Mouse (Mus musculus) embryonic stem cell, embryonic (primary cell): ENCODE results near the gene Slc35f4.
"Not testable (repeated sequence)": the region's sequence is repeated elsewhere in the genome, so short reads cannot be mapped to it uniquely, and the experiment has no call there.

Experiments used
- CTCF ChIA-PET, 4 experiments: fragments of 300-600 bp in 2 of 4; fragments of 350-600 bp in 2 of 4; sonication (Branson Sonifier 250); formaldehyde crosslinking; loops; one replicate each; lab custom pipeline; 2022; ENCODE audit warnings: inconsistent platforms in 2 of 4; lab: Charles Lee
- POLR2A ChIA-PET, 4 experiments: fragments of 300-600 bp in 2 of 4; fragments of 350-600 bp in 2 of 4; sonication (Branson Sonifier 250); formaldehyde crosslinking; loops; one replicate each; lab custom pipeline; 2022; ENCODE audit warnings: antibody characterized with exemption in 4 of 4, inconsistent platforms in 1 of 4; lab: Charles Lee

The Slc35f4 gene

GRCm38 (mm10) chr14:49300981-49301619 lies 224.7 kb downstream of the Slc35f4 start:
- ChIA-PET CTCF (no interaction called here), POLR2A (interaction anchor here in 1 of 4 experiments (1.0 kb wide), 1 partner anchor 25 kb away, joined by 3 read pairs; no protein-coding TSS in a partner anchor)

- POLR2A ChIA-PET, result no interaction called here
- CTCF ChIA-PET, result no interaction called here
These were observed 225.5 kb downstream of the Slc35f4 start for GRCm38 (mm10) chr14:49300326-49300725.

- POLR2A ChIA-PET, result no interaction called here
- CTCF ChIA-PET, result no interaction called here
These were observed 231.9 kb downstream of the Slc35f4 start for GRCm38 (mm10) chr14:49293802-49294449.

- ChIA-PET CTCF (interaction anchor here in 1 of 4 experiments (0.6 kb wide), 1 partner anchor 54 kb away, joined by 3 read pairs; no protein-coding TSS in a partner anchor), POLR2A (no interaction called here)
These were observed 235.7 kb downstream of the Slc35f4 start for GRCm38 (mm10) chr14:49290029-49290745.

- CTCF ChIA-PET, result no interaction called here
- POLR2A ChIA-PET, result no interaction called here
These were observed 241.8 kb downstream of the Slc35f4 start for GRCm38 (mm10) chr14:49283784-49284655.

DNA sequence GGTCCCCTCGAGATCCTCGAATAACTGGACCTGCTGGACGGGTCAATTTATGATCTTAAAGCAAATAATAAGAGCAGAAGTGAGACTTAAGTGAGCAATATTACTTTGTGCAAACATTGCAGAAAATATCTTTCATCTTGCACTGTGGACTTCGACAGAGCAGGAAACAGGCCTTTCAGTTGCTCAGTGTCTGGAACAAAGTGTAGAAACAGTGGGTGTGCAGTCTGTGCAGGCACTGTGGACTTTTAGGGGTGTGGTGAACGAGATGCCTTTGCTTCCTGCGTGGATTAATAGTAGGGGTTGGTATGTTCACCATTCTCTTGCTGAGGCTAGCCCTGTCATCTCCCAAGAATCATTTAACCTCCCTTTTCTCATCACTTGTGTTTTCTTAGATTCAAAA lies 247.0 kb downstream of the Slc35f4 start:
- POLR2A ChIA-PET, result interaction anchor here in 1 of 4 experiments (1.0 kb wide), 1 partner anchor 71 kb away, joined by 5 read pairs; no protein-coding TSS in a partner anchor
- CTCF ChIA-PET, result no interaction called here

DNA sequence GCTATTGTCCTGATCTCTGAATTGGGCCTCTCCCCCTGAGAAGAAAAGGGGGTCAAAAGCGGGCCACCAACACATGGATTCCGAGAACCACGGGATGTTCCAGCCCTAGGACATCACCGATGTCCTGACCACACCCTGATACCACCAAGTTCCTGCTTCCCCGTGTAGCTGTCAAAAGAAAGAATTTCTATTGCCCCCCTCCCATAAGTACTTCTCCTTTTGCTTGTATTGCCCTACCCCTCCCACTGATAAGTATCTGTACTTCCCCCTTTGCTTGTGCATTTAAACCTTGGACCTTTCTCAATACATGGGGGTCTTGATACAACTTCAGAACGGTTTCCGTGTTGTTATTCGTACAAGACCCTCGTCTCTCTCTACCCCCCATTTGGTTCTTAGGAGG lies 247.4 kb downstream of the Slc35f4 start:
- POLR2A ChIA-PET, CTCF ChIA-PET: not testable (repeated sequence)

DNA sequence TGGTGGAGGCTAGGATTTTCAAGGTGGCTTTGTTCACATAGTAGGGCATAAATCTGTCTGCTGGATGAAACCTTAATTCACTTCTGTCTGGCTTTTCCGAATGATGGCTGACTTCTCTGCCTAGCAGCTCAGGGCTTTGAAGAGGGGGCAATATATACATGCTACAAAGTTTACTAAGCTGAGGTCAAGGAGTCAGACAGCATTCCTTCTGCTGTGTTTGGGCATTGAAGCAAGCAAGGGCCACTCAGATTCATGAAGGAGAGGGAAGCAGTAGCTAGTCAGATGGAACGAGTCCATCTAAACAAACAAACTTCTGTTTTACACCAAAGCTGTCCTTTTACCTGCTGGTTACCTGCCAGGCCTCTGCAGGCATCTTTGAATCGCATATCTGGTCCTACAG lies 248.2 kb downstream of the Slc35f4 start:
- POLR2A ChIA-PET, result no interaction called here

DNA sequence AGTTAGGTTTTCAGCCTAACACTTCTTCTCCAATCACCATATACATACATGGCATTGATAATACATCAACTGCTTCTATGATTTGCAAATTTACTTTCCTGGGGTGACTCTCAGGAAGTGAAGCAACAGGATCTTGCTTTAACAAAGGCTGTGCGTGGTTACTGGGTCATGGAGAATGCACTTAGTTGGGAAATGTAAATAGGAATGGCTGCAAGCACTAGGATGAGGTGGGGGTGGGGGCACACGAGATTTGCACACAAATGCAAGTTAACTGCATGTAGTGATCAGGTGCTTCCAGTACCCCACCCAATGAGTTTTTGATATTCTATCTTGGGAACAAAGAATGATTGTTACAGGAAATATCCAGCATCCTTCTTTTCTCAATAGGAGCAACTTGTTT lies 250.5 kb downstream of the Slc35f4 start:
- ChIA-PET POLR2A (interaction anchor here in 2 of 4 experiments (0.8 to 1.3 kb wide), 3 partner anchors 13 to 18 kb away, joined by 3 to 4 read pairs (median 3); no protein-coding TSS in a partner anchor), CTCF (no interaction called here)

More for the DNA sequence above, 248.2 kb downstream of the Slc35f4 start:
- CTCF ChIA-PET, result no interaction called here

DNA sequence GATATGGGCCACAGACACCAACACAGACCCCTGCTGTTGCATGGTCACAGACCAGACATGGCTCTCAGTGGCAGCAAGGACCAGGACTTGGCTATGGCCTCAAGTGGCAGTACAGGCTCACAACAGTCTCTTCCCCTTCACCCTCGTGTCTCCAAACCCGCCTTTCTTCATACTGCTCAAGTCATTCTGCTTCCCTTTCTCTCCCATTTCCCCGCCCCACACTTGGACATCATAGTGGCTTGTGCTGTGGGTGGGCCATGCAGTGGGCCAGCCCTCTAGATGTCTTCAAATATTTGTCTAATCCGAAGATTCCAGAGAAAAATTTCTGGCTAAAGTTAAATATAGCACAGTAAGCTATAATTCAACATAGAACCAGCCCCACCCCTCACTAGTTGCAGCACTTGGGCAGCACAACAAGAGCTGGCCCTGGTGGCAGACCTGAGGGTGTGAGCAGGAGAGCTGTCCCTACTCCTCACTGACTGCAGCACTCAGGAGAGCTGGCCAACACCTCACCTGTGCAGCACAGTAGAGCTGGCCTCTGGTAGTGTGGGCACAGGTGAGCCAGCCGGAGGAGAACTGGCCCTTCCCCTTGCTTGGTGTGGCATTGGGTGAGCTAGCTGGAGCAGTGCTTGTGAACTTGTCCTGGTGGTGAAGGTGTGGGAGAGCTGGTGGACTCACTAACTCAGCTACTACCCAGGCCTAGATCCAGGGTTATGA lies 260.4 kb downstream of the Slc35f4 start:
- ChIA-PET POLR2A (interaction anchor here in 1 of 4 experiments (0.5 kb wide), 1 partner anchor 558 kb away, joined by 5 read pairs; no protein-coding TSS in a partner anchor), CTCF (interaction anchor here in 1 of 4 experiments (0.6 kb wide), 1 partner anchor 40 kb away, joined by 3 read pairs; no protein-coding TSS in a partner anchor)
